Mouse (Mus musculus): ENCODE data around the gene Coro1b. TPM values are rescaled to one million over a fixed set of nuclear protein-coding genes. Genes with fewer than 3 reads are reported as not detected.
A peak's percentile ranks its signal among the peaks of the same experiment; 100 is the strongest.
"Not testable (repeated sequence)": the region's sequence is repeated elsewhere in the genome, so short reads cannot be mapped to it uniquely, and the experiment has no call there.

Gene Coro1b
- total RNA-seq, 4 experiments from 2014 or later = 83.8 to 99.0 (median 98.2) TPM

- no peak for DNase-seq (ENCODE audit: low spot score in 2 of 2)
Observed at GRCm38 (mm10) chr19:4119716-4120487, 28.5 kb upstream of the Coro1b start.

- DNase-seq (ENCODE audit: low spot score in 2 of 2) = no peak
Observed at GRCm38 (mm10) chr19:4120496-4120895, 27.9 kb upstream of the Coro1b start.

- DNase-seq (ENCODE audit: low spot score in 2 of 2) = peak; percentile 98
Observed at GRCm38 (mm10) chr19:4121097-4121805, 27.2 kb upstream of the Coro1b start.

GRCm38 (mm10) chr19:4121896-4122295 lies 26.5 kb upstream of the Coro1b start:
- DNase-seq (ENCODE audit: low spot score in 2 of 2) = not testable (repeated sequence)

- DNase-seq (ENCODE audit: low spot score in 2 of 2) = no peak
Observed at GRCm38 (mm10) chr19:4122411-4123370, 25.7 kb upstream of the Coro1b start.

- DNase-seq (ENCODE audit: low spot score in 2 of 2) = no peak
Observed at GRCm38 (mm10) chr19:4124432-4124831, 24.0 kb upstream of the Coro1b start.

GRCm38 (mm10) chr19:4125268-4125667 lies 23.2 kb upstream of the Coro1b start:
- not testable (repeated sequence) for DNase-seq (ENCODE audit: low spot score in 2 of 2)

- peak; percentile 97 to 98 for DNase-seq (ENCODE audit: low spot score in 2 of 2)
Observed at GRCm38 (mm10) chr19:4125741-4126696, 22.4 kb upstream of the Coro1b start, which contains the start of gene Aip. Aip (minus strand) TSS chr19:4125858.

GRCm38 (mm10) chr19:4126759-4127495 lies 21.5 kb upstream of the Coro1b start:
- no peak for DNase-seq (ENCODE audit: low spot score in 2 of 2)

GRCm38 (mm10) chr19:4129462-4129861 lies 19.0 kb upstream of the Coro1b start:
- DNase-seq (ENCODE audit: low spot score in 2 of 2) = no peak

GRCm38 (mm10) chr19:4130106-4130505 lies 18.3 kb upstream of the Coro1b start:
- no peak for DNase-seq (ENCODE audit: low spot score in 2 of 2)

GRCm38 (mm10) chr19:4131075-4131474 lies 17.3 kb upstream of the Coro1b start:
- no peak for DNase-seq (ENCODE audit: low spot score in 2 of 2)

GRCm38 (mm10) chr19:4131768-4132167 lies 16.7 kb upstream of the Coro1b start:
- DNase-seq (ENCODE audit: low spot score in 2 of 2) = no peak

- no peak for DNase-seq (ENCODE audit: low spot score in 2 of 2)
Observed at GRCm38 (mm10) chr19:4134354-4134753, 14.1 kb upstream of the Coro1b start.

- DNase-seq (ENCODE audit: low spot score in 2 of 2) = not testable (repeated sequence)
Observed at GRCm38 (mm10) chr19:4135229-4135962, 13.0 kb upstream of the Coro1b start.

GRCm38 (mm10) chr19:4135963-4136345 lies 12.5 kb upstream of the Coro1b start:
- DNase-seq (ENCODE audit: low spot score in 2 of 2) = not testable (repeated sequence)

- DNase-seq (ENCODE audit: low spot score in 2 of 2) = no peak
Observed at GRCm38 (mm10) chr19:4136463-4136862, 12.0 kb upstream of the Coro1b start.

GRCm38 (mm10) chr19:4137913-4138312 lies 10.5 kb upstream of the Coro1b start:
- DNase-seq (ENCODE audit: low spot score in 2 of 2) = no peak

GRCm38 (mm10) chr19:4139446-4139845 lies 9.0 kb upstream of the Coro1b start, which contains the start of gene Gpr152:
Gpr152 (plus strand) TSS chr19:4139787.
- no peak for DNase-seq (ENCODE audit: low spot score in 2 of 2)
